Mouse (Mus musculus) layer of hippocampus, postnatal 14 days (tissue): ENCODE measurements around the gene Pgm1. TPM values are rescaled to one million over a fixed set of nuclear protein-coding genes. Genes with fewer than 3 reads are reported as not detected.
A peak's percentile ranks its signal among the peaks of the same experiment; 100 is the strongest.

Source experiments
- DNase-seq, 2 experiments: peaks; one replicate each; pipeline ENCODE4 v3.0.0; 2021 to 2022; ENCODE audit warnings: low spot score in 2 of 2, mixed read lengths in 1 of 2
- long read RNA-seq, 2 experiments: library from polyadenylated mRNA; stranded (forward); transcript quantifications; one replicate each; pipeline ENCODE4 v2.0.0; 2021
- total RNA-seq, 2 experiments: library from RNA; stranded (reverse); gene quantifications; 2 replicates each; pipeline ENCODE4 v1.2.3; 2021

The Pgm1 gene
- total RNA-seq, result 10 to 100 TPM; 53.6 to 57.2 TPM
- long read RNA-seq, experiment 1, transcript Pgm1-201 (11 exons, 2,371 nt), result major isoform, 85 of 98 reads
- long read RNA-seq, experiment 1, partial matches to known transcripts, result 12 of 98 reads
- long read RNA-seq, experiment 1, other reads (novel, unspliced or antisense), result 1 of 98 reads
- long read RNA-seq, experiment 2, transcript Pgm1-201 (11 exons, 2,371 nt), result major isoform, 80 of 104 reads
- long read RNA-seq, experiment 2, partial matches to known transcripts, result 18 of 104 reads
- long read RNA-seq, experiment 2, other reads (novel, unspliced or antisense), result 6 of 104 reads

DNA sequence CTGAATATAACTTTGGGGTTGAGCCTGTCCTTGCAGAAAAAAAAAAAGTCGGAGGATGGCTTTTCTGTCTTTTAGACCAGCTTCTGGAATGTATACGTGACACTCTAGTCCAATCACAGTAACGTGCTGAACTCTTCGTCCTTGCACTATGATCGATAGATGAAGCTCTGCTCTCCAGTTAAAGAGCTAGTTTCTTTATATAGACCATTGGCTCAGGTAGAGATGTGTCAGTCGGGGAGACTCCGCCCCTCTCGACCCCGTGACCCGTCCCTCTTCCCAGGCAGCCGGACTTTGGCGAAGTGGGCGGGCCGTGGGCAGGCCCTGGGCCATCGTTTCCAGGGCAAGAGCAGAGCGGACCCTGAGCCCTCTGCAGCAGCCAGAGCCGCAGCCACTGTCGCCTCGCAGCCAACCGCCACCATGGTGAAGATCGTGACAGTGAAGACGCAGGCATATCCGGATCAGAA is at the start of gene Pgm1:
Gene Pgm1, plus strand, starts transcription at position 266 of the 464 bp plus-strand sequence.
- peak in 1 of 2 experiments; percentile 72 for DNase-seq

DNA sequence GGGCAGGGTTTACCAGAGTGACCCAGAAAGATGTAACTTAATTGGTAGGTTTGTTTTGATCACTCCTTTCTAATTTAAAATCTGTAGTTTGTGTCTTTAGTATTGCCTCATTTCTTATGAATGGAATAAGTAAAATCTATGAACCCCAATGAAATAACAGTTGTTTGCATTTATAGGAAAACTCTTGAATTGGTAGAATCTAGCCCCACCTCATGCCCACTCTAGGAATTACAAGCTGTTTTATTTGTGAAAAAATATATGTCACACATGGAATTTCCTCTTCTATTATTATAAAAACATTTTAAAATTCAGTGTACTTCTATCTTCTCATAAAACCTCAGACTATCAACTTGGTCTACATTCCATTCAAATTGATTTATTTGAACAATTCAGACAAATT is 47.3 kb upstream of the Pgm1 start:
- DNase-seq, result peak in 1 of 2 experiments; percentile 47

DNA sequence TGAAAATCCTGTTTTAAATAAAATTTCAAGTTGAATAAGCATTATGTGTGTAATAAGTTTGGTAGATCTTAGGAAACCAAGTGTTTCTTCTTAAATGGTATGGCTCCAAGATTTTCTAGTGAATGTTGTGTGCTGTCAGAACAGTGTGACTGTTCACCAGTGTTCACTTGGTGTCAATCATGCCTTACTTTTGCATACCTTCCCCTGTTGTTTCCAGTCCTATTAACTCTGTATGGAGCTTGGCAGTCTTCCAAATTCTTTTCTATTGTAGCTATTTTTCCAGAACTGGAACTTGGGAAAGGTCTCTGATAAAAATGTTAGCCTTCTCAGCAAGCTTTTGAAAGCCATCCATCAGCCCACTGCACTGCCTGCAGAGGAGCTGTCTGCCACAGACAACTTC is 46.8 kb upstream of the Pgm1 start:
- no peak for DNase-seq

DNA sequence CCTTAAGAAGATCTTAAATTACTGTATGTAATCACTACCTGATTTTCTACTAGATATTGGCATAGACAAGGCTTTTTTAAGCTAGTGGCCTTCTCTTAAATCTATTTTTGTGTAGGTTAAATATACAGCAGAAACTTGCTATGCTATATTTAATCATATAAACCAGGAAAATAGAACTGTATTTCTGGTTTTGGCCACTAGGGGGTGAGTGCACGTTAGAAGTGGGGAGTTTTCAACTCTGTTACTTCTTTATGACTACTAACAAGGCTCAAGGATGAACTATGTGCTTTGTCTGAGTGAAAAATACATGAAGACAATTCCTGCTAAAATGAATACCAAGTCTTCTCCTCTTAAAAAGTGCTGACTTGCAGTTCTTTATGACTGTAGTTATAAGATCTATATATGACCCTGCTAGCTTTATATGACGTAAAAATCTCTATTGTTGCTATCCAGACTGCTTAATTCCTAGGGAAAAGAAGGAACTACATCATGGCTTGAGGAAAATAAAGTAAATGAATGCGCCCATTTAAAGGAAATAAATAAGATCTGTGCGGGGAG is 15.2 kb upstream of the Pgm1 start:
- DNase-seq, result no peak

GRCm38 (mm10) chr4:99926380-99926779 is 2.8 kb upstream of the Pgm1 start:
- DNase-seq, result no peak

GRCm38 (mm10) chr4:99928521-99928920 is 693 bp upstream of the Pgm1 start:
- no peak for DNase-seq

DNA sequence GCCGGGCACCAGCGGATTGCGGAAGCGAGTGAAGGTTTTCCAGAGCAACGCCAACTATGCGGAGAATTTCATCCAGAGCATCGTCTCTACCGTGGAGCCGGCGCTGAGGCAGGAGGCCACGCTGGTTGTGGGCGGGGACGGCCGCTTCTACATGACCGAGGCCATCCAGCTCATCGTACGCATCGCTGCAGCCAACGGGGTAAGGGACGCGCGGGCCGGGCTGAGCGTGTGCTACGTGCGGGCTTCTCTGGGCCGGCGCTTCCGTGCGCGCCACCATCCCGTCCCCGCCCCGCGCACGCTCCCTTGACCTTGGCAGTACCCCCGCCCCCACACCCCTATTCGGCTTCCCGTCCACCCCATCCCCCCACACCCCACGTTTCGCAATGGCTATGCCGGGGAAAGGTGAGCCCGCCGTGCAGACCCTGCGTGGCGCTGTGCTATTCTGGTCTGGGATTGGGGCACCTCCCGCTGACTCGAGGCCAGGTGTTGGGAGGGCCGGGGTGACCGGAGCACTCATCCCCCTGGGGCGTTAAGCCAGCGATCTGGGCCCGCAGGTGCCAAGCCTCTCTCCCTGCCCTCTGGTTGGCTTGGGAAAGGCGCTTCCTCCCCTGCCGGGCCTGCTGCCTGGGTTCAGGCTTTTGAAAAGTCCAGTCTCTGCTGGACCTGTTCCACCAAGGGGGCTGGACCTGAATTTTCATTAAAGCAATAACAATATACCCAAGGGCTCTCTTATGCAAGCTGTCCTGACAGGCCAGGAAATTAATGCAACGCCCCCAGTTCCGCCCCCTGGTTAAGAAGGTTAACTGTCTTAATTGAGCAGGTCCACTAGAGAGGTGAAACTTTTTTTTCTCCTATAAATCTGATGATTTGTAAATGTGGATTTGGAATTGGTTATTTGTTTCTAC is 651 bp downstream of the Pgm1 start, which contains the start of gene Itgb3bp:
Gene Itgb3bp, minus strand, starts transcription at position 201 of the 905 bp plus-strand sequence.
- DNase-seq, result peak; percentile 60 to 79

DNA sequence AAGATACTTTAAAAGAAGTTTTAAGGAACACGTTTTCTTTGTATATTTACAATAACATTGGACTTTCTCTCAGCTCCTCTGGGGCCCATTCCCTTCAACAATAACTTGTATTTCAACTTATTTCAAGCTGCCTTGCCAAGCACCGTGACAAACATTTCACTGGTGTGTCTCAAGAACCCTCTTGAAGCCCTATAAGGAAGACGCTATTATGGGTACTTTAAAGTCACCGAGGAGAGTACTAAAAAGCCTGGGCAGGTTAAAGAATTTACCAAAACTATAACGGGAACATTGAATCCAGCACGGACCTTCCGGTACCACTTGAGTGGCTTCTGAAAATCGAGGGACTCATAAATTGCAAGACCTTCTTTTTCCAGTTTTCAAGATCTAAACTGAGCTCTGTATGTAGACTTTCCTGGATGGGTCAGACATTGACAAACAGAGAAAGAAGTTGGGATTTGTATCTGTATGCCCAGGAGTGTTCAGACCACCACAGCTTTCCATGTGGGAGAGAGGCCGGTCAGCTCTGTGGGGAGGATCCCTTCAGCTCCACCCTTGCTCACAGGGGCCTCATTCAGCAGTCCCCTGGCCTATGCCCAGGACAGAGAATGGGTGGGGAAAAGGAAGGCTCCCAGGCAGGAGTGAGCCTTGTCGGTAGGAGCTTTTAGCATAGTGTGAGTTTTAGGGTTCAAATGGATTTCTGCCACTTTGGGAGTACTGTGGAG is 1.5 kb downstream of the Pgm1 start:
- no peak for DNase-seq

DNA sequence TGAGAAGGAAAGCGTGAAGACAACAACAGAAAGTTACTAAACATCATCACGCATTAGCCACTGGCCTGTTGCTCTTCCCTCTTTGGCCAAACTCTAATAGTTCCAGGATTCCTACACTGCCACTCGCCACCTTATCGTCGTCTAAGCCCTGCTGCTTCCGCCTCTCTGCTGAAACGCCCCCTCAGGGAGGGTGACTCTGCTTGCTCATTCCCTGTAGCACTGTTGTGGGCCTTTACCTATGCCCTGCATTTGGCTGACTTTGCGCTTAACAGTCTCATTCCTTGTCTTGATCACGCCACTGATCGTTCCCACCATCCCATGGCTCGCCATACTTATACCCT is 2.0 kb downstream of the Pgm1 start:
- no peak for DNase-seq

- DNase-seq, result no peak
Observed at GRCm38 (mm10) chr4:99931807-99932206, 2.6 kb downstream of the Pgm1 start.

GRCm38 (mm10) chr4:99934859-99935258 is 5.6 kb downstream of the Pgm1 start:
- no peak for DNase-seq

DNA sequence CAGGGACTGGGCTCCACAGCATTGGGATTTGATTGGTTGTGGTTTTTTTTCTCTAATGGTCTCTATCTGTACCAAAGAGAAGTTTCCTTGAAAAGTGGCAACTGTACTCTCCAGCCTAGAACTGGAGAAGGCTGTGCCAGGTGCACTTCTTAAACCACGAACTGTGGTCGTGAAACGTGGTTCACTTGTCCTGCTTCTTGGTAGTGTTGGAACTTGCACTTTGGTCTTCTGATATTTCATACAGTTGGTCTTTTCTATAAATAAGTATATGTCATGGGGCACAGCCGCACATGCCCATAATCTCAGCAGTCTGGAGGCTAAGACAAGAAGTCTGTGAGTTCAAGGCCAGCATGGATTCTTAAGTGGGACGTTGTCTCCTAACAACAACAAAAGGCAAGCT is 7.1 kb downstream of the Pgm1 start:
- no peak for DNase-seq

DNA sequence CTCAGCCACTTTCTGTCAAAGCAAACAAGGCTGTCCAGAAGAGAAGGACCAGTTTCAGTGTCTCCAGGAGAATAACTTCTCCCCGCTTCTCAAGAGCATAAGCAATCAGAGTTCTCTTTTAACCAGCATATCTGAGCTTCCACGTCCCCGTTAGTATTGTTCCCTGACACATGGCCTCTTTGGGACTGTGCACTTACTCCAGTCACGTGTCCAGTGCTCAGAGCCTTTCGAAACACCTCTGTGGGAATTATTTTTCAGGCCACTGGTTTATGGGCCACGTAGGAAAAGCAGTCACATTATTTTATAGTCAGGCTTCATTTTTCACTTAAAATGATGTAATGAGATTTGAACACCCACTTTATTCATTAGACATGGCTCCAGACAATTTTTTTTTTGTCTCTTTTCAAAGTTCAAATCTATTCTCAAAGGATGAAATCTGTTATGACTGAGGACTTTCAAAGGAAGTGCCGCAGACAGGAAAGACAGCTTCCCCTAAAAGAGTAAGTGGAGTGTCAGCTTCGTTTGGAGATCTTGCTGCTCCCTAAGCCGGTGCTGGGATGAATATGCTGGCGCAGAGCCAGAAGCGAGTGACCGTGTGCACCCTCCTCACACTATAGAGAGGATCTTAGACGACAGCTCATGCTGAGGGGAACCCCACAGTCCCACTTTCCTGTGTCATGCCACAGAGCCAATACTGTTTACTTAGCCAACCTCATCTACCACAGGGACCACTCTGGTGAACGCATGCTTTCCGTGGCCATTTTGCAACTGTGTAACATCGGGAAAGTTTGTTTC is 10.7 kb downstream of the Pgm1 start:
- DNase-seq, result no peak

GRCm38 (mm10) chr4:99941655-99942414 is 12.6 kb downstream of the Pgm1 start:
- DNase-seq, result no peak

DNA sequence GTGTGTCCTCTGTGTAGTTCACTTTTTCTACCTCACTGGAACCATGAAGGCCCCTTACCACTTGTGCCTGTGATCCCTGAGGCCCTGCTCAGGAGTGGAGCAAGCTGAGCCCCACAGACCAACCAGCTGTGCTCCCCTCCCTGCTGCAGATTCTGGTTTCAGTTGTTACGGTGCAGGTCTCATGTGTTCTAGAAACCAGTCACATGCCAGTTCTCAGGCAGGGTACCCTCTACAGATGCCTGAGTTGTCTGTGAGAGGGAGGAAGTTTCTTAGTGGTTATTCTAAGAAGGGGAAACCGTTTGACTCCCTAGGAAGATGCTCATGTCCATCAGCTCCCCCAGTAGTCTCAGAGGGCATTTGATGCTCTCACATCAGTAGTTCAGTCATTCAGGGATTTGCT is 15.4 kb downstream of the Pgm1 start:
- no peak for DNase-seq

DNA sequence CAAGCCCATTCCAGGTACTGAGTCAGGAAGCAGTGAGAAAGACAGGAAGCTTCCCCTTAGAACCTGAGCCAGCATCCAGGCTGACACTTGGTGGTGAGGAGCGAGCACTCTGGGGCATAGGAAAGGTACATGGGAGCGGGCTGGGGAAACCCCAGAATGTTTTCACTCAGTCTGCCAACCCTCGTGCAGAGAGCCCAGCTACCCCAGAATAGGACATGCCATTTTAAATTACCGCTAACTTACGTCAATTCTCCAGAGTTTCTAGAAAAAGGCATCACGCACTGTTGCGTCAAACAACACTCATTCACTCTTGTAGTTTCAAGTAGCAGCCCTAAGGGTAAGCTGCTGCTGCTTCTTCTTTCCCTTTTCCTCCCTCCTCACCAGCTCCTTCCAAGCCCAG is 15.8 kb downstream of the Pgm1 start:
- DNase-seq, result no peak

GRCm38 (mm10) chr4:99946516-99946915 is 17.3 kb downstream of the Pgm1 start:
- DNase-seq, result no peak

DNA sequence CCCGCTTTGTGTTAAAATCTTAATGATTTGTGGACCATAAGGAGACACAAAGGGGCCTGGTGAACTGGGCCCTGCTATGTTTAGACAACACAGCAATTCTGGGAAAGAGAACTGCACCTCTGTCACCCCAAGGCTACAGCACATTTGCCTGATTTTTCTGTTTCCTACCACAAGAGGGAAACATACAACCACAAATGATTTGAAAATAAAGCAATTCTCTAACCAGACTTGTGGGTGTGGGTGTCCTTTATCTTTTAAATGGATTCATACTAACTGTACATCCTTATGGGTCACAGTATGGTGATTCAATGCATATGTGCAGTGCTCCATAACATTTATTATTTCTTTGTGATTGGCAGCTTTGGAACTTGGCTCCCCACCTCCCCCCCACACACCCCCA is 18.0 kb downstream of the Pgm1 start:
- peak in 1 of 2 experiments; percentile 59 for DNase-seq

DNA sequence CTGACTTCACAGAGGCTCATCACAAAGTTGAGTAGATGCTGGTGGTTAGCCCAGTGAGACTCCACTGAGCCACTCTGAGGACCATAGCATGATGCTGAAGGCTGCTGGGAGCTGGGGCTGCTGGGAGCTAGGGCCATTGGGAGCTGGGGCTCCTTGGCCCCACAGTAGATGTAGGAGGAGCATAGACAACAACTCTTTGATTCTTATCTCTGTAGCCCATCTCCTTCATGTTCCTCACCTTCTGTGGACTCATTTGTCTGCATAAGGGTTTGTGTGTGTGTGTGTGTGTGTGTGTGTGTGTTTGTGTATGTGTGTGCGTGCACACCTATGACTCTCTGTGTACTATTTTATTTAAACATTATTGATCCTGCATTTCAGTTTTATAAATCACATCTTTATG is 18.7 kb downstream of the Pgm1 start:
- DNase-seq, result no peak

GRCm38 (mm10) chr4:99953904-99954303 is 24.7 kb downstream of the Pgm1 start:
- no peak for DNase-seq
